Mouse (Mus musculus): ENCODE measurements around the gene Wdr62.
A peak's percentile ranks its signal among the peaks of the same experiment; 100 is the strongest.
"Not testable (repeated sequence)": the region's sequence is repeated elsewhere in the genome, so short reads cannot be mapped to it uniquely, and the experiment has no call there.

Gene Wdr62

DNA sequence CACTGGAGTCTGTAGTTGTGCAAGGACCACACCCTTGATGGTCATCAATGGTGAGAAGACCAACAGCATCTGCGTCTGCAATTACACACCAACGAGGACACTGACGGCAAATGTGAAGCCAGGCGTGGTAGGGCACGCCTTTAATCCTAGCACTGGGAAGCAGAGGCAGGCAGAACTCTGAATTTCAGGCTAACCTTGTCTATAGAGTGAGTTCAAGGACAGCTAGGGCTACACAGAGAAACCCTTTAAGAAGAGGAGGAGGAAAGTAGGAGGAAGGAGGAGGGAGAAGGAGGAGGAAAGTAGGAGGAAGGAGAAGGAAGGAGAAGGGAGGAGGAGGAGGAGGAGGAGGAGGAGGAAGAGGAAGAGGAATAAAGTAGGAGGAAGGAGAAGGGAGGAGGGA lies 14.7 kb downstream of the Wdr62 start:
- DNase-seq (ENCODE audit: low spot score), result no peak

DNA sequence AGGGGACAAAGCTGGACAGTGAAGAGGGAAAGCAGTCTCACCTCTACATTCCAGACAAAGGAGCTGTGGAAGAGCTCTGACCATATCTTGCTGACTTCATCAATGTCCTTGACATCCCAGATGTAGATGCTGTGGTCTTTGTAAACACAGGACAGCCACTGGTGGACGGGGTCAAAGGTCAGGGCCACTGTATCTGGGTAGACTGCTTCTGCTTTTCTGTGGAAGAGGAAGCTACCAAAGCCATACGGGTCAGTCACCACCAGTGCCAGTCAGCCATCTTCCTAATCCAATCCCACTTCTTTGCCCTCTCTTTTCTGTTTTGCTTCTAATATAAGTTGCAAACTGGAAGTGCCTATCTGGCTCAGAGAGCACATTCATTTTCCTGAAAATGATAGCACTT lies 15.2 kb downstream of the Wdr62 start:
- no peak for DNase-seq (ENCODE audit: low spot score)

DNA sequence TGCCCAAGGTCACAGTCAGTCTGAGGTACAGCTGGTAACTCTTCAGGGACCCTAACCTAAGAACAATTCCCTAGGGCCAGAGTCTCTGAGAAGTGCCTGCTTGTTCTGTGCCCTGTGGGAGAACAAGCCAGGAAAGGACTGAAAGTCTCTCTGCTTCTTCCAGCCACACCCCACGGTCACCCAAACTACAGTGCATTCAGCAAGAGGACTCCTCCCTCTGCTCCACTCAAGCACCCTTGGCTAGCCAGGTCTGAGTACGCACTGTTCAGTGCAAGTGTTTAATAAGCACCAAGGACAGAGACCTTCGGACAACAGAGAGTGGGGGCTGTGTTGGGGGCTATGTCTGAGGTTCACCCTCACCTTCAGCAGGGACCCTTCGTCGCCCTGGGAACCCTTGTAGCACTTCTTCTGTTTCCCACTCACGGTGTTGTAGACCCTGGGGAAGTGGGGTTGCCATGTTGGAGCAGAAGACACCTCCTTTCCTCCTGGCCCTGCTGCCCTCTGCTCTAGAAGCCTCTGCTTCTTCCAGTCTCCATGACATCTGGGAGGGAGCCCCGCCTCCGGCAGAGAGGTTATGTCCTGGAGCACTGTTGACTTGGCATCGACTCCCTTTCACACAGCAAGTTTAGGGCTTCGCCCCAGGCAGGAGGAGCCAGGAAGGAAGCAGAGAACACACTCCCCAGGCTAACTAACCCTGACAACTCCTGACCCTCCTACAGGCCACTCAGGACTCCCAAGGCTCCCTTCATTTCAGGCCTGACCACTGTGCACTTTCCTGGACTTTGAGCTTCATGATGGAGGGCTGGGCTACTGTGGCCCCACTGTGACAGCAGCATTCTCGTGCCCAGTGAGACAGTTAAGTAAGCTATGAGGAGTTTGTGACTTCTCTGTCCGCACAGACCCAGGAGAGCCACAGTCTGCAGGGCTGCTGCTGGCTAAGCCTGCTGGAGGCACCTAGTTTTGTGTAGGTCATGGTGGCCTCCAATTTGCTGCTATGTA lies 28.0 kb downstream of the Wdr62 start:
- no peak for DNase-seq (ENCODE audit: low spot score)

DNA sequence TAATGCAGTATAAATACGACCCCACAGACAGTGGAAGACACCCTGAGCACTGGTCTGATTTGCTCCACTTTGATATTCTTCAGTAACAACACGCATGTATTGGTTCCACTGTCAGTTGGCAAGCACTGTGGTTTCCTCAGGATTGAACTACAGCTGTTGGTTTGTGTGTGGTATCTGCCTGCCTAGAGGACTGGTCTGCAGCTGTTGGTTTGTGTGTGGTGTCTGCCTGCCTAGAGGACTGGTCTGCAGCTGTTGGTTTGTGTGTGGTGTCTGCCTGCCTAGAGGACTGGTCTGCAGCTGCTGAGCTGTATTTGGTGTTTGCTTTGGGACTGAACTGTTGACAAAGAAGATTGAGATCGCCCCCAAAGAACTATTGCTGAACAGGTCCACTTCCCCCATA lies 42.8 kb downstream of the Wdr62 start:
- not testable (repeated sequence) for DNase-seq (ENCODE audit: low spot score)

DNA sequence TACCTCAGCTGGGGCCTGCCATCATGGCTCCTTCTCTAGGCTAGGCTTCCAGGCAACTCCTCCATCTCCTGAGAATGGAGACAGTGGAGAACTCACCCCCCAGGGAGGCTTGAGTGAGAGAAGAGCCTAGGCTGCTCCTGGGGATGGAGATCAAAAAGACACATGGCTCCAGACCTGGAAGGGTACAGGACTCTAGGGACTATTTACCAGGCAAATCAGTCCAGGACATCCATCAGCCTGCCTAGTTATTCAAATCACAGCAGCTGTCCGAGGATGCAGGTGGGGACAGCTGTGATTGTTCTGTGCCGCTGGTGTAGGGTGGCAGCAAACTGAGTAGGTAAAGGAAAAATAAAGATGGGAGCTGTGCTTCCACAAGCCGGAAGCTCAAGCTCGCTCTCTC lies 44.6 kb downstream of the Wdr62 start, which contains the start of gene Ovol3:
Gene Ovol3, minus strand, starts transcription at position 101 of the 400 bp plus-strand sequence.
- DNase-seq (ENCODE audit: low spot score), result no peak

DNA sequence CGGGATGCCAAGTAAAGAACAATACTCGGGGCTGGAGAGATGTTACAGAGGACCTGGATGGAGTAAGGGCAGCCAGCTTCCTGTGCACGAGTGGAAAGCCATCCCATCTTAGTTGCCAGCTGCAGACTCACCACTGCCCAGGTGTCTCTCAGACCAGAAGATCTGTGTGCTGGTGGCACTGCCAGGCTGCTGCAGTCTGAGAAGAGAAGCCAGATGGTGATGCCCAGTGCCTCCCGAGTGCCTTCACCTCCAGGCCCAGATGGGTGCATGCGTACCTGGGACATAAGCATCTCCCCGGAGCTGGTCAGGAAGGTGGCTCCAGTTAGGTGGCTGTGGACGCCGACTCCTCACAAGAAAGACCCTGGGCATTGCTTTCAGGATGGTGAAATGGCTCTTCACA lies 45.1 kb downstream of the Wdr62 start:
- no peak for DNase-seq (ENCODE audit: low spot score)

DNA sequence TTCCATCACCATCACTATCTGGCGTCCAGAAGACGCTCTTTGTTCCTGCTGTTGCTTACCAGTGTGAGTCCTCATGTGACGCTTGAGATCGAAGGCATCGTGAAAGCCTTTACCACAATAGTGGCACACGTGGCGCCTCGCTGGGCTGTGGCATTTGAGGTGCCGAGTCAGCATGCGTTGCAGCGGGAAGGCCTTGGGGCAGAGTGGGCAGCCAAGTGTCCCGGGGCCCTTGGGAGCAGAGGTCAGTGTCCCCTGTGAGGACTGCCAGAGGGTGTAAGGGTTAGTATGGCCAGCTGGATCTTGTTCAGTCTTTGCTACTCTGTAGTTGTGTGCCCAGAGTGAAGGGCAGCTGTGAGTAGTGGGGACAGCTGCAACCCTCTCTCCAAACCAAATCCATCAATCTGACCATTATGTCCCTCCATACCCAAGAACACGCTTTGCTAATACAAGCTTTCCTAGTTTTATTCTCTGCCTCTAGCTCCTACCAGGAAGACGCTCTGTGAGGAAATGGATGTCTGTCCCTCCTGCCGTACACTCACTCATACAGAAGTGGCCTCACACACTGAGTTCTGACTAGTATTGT lies 45.9 kb downstream of the Wdr62 start:
- DNase-seq (ENCODE audit: low spot score), result no peak

DNA sequence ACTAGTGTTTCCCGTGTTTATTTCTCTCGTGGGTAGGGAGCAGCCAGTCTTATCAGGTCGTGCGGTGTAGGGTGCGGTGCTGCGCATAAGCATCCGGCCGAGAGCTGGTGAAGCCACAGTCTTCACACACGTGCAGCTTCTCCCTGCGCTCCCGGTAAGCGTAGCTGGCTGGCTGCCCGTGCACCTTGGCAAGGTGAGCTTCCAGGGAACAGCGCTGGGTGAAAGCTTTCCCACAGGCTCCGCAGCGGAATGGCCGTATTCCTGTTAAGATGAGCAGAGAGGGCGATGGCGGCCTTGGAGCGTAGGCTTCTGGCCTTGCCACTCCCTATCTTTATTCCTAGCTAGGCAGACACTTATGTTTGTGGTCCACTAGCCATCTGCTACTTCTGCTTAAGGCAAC lies 46.8 kb downstream of the Wdr62 start:
- no peak for DNase-seq (ENCODE audit: low spot score)

DNA sequence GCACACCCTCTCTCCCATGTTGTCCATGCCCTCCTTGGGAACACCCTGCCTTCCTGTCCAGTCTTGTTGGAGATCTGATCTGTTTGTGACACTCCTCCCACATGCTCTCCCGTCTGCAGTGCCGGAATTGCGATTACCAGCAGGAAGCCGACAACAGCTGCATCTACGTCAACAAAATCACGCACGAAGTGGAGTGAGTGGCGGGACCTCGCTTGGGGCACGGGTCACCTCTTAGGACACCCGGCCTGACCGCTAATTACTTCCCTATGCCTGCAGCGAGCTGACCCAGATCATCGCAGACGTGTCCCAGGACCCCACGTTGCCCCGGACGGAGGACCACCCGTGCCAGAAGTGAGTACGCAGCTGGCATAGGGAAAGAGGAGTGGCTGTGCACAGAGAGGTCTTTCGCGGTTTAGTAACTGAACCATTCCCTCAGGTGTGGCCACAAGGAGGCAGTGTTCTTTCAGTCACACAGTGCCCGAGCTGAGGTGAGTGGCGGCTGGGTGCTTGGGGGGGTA lies 47.5 kb downstream of the Wdr62 start:
- no peak for DNase-seq (ENCODE audit: low spot score)

DNA sequence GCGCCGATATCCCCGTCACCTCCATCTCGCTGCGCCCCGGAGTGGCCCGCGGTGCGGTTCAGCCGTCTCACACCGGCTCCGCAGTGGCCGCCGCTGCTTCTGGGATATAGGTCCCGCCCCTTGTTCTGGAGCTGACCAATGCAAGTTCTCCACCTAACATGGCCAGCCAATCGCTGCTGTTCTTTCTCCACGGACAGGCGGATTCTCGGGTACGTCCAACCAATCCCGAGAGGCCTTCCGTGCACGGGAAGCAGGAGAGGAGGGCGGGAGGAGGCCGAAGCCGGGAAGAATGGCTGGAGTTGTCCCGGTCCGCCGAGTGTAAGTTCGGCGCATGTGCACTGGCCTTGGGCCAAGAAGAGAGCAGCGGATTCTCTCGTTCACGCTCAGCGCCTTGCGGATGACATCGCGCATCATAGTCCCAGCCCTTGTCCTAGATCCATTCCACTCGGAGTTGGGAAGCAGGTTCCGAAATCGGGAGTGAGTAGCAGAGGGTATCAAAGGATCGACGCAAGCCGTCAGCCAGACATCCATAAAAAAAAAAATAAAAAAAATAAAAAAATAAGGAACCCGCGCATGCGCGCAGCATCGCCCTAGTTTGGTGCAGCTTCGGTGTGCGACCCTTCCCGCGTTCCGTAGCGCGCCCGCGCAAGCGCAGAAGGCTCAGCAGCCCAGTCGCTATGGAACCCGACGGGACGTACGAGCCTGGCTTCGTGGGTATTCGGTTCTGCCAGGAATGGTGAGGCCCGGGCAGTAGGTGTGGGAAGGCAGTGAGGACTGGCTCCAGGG lies 48.4 kb downstream of the Wdr62 start, which contains the start of the genes Polr2i and Tbcb:
Gene Polr2i, plus strand, starts transcription at position 280 of the 786 bp plus-strand sequence.
Gene Tbcb, minus strand, starts transcription at position 604 of the 786 bp plus-strand sequence.
- peak; percentile 98 for DNase-seq (ENCODE audit: low spot score)

DNA sequence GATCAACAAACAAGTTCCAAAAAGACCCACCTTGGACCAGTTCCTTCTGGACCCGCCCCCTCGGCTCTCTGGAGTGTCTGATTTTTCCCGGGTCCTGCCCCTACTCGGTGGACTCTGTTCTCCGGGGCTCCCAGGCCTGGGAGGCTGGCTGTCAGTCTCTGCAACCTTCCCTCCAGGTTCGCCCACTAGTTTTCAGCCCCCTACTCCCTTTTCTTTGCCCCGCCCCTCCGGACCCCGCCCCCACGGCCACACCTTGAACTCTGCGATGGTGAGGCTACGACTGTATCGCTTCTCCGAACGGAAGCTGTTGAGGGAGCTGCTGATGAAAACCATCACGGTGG lies 48.9 kb downstream of the Wdr62 start:
- no peak for DNase-seq (ENCODE audit: low spot score)

DNA sequence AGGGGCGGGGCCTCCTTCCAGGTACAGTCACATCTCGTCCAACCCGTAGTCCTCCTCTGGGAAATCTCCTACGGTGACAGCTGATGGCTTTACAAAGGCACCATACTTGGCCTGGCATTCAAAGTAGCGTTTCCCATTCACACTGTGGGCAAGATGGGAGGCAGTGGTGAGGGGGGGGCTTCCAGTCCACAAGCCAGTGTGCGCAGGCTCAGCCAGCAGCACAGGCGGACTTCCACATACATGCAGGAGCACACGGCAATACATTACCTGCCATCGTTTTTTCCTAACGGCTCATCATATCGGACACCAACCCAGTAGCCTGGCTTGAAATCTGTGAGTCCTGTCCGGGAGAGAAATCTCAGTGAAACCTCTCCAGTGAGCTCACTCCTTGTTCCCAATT lies 56.0 kb downstream of the Wdr62 start:
- no peak for DNase-seq (ENCODE audit: low spot score)

DNA sequence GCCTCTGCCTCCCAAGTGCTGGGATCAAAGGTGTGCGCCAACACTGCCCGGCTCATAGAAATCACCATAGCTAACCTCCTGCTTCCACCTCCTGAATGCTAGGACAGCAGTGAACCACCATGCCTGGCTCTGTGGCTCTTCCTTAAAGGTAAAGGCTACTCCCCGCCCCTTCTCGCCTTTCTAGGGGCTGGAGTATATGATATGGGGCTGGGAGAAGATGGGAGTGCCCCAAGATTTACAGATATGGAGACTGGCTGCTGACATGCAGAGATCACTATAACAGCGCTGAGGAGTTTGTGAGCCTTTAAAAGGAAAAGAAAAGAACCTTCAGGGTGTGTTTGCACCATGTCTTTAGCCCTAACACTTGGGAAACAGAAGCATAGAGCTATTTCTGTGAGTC lies 58.0 kb downstream of the Wdr62 start:
- no peak for DNase-seq (ENCODE audit: low spot score)

DNA sequence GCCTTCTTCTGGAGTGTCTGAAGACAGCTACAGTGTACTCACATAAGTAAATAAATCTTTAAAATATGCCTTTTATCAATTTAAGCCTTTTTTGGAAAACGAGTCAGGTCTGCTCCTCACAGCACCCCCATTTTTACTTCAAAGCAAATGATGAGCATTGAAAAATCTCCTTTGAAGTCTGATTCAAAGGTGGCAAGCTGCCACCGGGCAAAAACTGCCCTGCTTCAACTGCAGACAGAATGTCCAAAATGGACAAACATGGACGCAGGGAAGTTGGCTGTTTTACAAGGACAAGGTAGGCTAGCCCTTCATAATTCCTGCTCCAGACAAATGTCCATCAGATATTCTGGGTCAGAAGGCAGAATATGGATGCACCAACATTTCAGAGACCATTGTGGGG lies 58.8 kb downstream of the Wdr62 start:
- no peak for DNase-seq (ENCODE audit: low spot score)

DNA sequence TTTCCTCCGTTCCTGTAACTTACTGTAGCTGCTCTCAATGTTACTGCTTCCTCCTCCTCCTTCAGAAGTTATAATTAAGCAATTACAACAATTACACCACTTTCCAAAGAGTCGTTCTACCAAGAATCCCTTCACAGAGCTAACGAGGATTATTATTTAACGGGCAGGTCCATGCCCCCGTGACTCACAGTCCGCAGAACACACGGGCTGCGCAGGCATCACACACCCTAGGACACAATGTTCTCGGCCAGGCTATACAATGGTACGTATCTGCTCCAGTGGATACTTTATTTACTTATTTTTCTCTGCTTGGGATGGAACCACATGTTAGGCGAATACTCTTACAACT lies 60.2 kb downstream of the Wdr62 start:
- DNase-seq (ENCODE audit: low spot score), result no peak

DNA sequence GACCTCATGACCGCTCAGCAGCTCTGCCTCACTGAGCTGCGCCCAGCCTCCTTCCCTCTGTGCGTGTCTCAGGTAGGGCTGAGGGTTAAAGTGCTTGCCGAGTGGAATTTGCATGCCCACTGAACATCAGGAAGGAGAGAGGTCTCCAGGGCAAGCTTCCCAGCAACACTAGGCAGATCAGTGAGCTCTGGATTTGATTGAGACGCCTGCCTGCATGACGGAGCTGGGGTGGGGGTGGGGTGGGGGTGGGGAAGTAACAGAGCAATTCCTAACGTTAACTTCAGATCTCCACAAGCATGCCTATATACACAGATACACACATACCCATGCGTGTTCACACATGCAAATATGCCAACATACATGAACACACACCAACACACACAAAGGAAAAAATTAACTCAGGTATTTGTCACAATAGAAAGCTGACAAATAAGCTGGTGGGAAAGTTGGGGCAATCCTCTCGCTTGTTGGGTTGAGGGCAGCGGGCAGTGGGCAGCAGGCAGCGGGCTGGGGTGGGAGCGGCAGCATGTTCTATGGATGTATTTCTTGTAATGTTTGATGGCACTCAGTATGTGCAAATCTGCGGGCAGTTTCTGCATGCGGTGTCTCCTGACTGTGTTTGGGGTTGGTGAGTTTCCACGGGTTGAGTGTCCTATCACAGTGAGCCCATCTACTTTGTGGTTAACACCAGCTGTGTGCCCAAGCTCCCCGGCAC lies 60.8 kb downstream of the Wdr62 start:
- no peak for DNase-seq (ENCODE audit: low spot score)

DNA sequence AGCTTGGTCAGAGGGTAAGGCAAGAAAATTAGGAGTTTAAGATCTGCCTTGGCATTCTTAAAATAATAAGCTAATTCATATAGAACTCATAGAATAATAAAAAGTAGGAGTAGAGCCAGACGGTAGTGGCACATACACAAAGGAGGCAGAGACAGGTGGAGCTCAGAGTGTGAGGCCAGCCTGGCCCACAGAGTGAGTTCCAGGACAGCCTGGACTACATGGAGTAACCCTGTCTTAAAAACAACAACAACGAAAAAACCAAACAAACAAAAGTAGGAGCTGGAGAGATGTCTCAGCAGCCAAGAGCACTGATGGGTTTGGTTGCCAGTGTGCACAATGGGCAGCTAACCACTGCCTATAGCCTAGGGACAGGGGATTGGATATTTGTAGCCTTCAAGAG lies 62.9 kb downstream of the Wdr62 start:
- no peak for DNase-seq (ENCODE audit: low spot score)

DNA sequence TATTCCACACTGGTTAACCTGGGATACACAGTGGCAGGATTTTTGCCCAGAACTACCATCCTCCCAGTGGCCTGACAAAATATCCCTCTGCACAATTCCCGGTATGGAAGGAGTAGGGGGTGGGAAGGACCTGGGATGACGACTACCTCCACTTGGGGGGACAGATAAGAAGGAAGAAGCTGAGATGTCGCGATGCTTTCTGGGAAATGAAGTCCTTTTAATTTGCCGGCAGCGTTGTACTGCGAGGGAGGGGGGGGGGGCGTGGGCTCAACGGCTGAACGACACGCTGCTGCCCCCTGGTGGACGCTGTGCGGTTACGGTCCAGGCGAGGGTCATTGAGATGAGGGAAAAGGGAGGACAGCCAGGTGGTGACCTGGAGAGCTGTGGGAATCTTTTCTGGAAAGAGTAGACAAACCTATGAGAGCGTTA lies 63.5 kb downstream of the Wdr62 start:
- no peak for DNase-seq (ENCODE audit: low spot score)

DNA sequence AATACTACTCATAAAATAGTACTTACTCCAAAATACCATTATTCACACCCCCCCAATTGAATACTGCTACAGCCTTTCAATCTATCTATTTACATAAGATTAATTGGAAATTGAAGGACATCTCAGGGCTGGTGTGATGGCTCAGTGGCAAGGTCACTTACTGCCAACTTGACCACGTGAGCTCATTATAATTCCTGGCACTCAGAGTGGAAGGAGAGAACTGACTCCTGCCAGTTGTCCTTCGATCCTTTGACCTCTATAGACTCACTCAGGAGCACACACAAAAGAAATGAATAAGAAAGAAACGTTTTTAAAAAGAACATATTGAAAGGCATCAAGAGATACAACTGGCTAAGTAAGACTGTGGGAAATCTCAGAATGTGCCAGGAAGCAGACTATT lies 64.3 kb downstream of the Wdr62 start:
- no peak for DNase-seq (ENCODE audit: low spot score)

DNA sequence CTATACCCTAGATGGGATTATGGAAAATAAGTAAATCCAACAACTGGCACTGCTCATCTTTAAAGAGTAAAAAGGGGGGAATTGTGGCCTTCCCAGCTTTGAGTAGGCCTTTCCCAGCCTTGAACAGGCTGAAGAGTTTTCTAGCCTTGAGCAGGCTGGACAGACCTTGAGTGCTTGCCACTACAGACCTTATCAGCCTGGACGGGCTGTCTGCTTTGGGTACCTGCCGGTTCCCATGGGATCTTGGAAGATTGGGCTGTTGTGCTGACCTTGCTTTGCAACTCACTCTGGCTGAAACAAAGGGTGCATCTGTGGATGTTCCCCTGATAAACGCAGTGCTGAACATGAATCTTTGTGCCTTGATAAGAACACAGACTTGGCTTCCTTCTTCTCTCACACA lies 66.3 kb downstream of the Wdr62 start:
- no peak for DNase-seq (ENCODE audit: low spot score)

DNA sequence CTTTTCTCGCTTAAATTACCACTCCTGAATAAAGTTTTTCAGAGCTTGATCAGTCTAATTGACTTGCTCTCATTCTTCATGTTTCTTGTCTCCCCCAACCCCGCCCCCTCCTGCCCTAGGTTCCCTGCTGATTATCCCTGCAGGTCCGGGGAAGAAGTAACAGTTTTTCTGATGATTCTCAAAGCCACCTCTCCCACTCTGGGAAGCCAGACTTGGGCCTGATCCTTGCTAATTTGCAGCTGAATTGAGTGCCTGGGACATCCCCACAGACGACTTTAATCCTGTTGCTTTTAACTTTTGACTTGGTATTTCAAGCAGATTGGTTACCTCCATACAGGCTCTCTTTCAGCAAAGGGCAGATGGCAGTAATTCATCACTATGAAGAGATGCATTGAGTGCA lies 69.2 kb downstream of the Wdr62 start:
- DNase-seq (ENCODE audit: low spot score), result no peak

DNA sequence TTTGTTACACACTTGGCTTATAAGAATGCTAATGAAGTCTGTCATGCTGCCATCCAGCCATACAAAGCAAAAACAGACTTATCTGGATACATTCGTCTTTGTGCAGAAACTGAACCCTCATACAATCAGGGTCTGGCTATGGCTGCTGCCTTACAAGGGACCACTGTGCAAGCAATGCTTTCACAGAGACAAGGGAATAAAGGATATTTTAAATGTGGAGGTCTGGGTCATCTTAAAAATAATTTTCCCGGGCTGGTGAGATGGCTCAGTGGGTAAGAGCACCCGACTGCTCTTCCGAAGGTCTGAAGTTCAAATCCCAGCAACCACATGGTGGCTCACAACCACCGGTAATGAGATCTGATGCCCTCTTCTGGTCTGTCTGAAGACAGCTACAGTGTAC lies 73.9 kb downstream of the Wdr62 start:
- not testable (repeated sequence) for DNase-seq (ENCODE audit: low spot score)
